Mouse (Mus musculus) lung, embryonic 14.5 days (tissue): ENCODE measurements at regions not wholly inside any gene's neighbourhood (a gene's known extent, or its start where the extent isn't known, plus 50 kb on each side); places are given as distances from the start of the nearest gene placed in this dataset.
A peak's percentile ranks its signal among the peaks of the same experiment; 100 is the strongest.

Experiments
- ATAC-seq: fragments of 200-750 bp; cut with Nextera tagmentation; 2 replicates; pipeline ENCODE4 v1.8.0; 2017; ENCODE audit warnings: mild to moderate bottlenecking, moderate TSS enrichment, moderate library complexity; ENCODE audit not compliant: insufficient read depth
- DNase-seq: peaks from one replicate; pipeline ENCODE4 v3.0.0-alpha.2; 2015
- H3K27ac ChIP-seq: fragments of 300-500 bp; sonication (generic); 2 replicates; pipeline ENCODE4 v1.5.1; 2014; ENCODE audit warnings: low read depth, mild to moderate bottlenecking, moderate library complexity
- H3K27me3 ChIP-seq: fragments of 300-500 bp; sonication (generic); 2 replicates; pipeline ENCODE4 v1.6.1; 2014; ENCODE audit warnings: low read length, control low read depth; ENCODE audit not compliant: insufficient read depth
- H3K36me3 ChIP-seq: fragments of 300-500 bp; sonication (generic); 2 replicates; pipeline ENCODE4 v1.6.1; 2014; ENCODE audit warnings: control low read depth; ENCODE audit not compliant: insufficient read depth
- H3K4me1 ChIP-seq: fragments of 300-500 bp; sonication (generic); 2 replicates; pipeline ENCODE4 v1.6.1; 2014; ENCODE audit warnings: antibody characterized with exemption, control low read depth; ENCODE audit not compliant: insufficient read depth
- H3K4me2 ChIP-seq: fragments of 300-500 bp; sonication (generic); 2 replicates; pipeline ENCODE4 v1.6.1; 2014; ENCODE audit warnings: mild to moderate bottlenecking
- H3K4me3 ChIP-seq: fragments of 300-500 bp; sonication (generic); 2 replicates; pipeline ENCODE4 v1.5.1; 2014; ENCODE audit warnings: low read depth, low read length
- H3K9ac ChIP-seq: fragments of 300-500 bp; sonication (generic); 2 replicates; pipeline ENCODE4 v1.6.1; 2014
- H3K9me3 ChIP-seq: fragments of 300-500 bp; sonication (generic); 2 replicates; pipeline ENCODE4 v1.6.1; 2016; ENCODE audit warnings: low read depth, low read length, control low read depth
- CTCF ChIP-seq: IDR thresholded peaks from 2 replicates; pipeline ENCODE4 v1.5.1; 2016; ENCODE audit warnings: antibody characterized with exemption, low read depth
- WGBS: fragments of 180-500 bp; shearing (Covaris S2); extraction: QIAGEN DNeasy Blood & Tissue Kit; methylation state at CpG from one replicate; pipeline ENCODE4 v1.1.7; 2014; 5-methylcytosine and 5-hydroxymethylcytosine counted together

- H3K9me3 ChIP-seq: no peaks in the 10 kb centered on the region
- no peaks in the 10 kb centered on the region for H3K27me3 ChIP-seq
- H3K4me1 ChIP-seq: no peaks in the 10 kb centered on the region
- no peak overlapping the region for H3K4me2 ChIP-seq
- DNase-seq (no peak), ATAC-seq (no peak)
- TF ChIP-seq CTCF: no peak
- H3K36me3 ChIP-seq: no peaks in the 10 kb centered on the region
- no peak overlapping the region for H3K9ac ChIP-seq
- WGBS: 86% methylated on average over 2 of the region's 2 CpGs
- H3K27ac ChIP-seq: no peak overlapping the region
- H3K4me3 ChIP-seq: no peak overlapping the region
Measured at GRCm38 (mm10) chr14:72942571-72942970, 106.3 kb downstream of the Cysltr2 start.

DNA sequence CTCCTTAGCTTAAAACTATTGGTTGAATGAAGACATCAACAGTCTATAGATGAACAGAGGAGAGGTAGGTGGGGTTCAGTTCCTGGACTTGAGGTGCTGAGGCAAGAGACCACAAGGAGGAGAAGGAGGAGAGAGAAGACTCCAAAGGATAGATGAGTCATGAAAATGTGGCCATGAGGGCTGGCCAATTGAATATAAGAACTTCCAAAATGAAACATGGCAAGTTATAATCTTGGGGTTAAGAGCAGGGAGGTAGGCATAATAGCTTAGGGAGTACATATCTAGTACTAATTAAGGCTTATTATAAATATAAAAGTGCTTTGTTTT is 109.9 kb downstream of the Cysltr2 start:
- Histone ChIP-seq H3K9me3 (no peaks in the 10 kb centered on the region), H3K4me3 (no peak overlapping the region), H3K4me1 (no peaks in the 10 kb centered on the region), H3K36me3 (no peaks in the 10 kb centered on the region), H3K27ac (no peak overlapping the region), H3K27me3 (no peaks in the 10 kb centered on the region), H3K4me2 (no peak overlapping the region), H3K9ac (no peak overlapping the region)
- ATAC-seq (no peak), DNase-seq (no peak)
- TF ChIP-seq CTCF: no peak

- H3K9ac ChIP-seq: no peak overlapping the region
- H3K9me3 ChIP-seq: no peaks in the 10 kb centered on the region
- no peak overlapping the region for H3K4me2 ChIP-seq
- no peaks in the 10 kb centered on the region for H3K27me3 ChIP-seq
- no peak for TF ChIP-seq CTCF
- no peak overlapping the region for H3K27ac ChIP-seq
- H3K36me3 ChIP-seq: no peaks in the 10 kb centered on the region
- no peak overlapping the region for H3K4me3 ChIP-seq
- no peak for ATAC-seq
- no peak for DNase-seq
- no peaks in the 10 kb centered on the region for H3K4me1 ChIP-seq
Measured at GRCm38 (mm10) chr14:72938382-72939066, 110.4 kb downstream of the Cysltr2 start.

- TF ChIP-seq CTCF: no peak
- Histone ChIP-seq H3K9ac (no peak overlapping the region), H3K27ac (no peak overlapping the region), H3K9me3 (no peaks in the 10 kb centered on the region), H3K4me2 (no peak overlapping the region), H3K27me3 (no peaks in the 10 kb centered on the region), H3K36me3 (no peaks in the 10 kb centered on the region), H3K4me1 (no peaks in the 10 kb centered on the region), H3K4me3 (no peak overlapping the region)
- ATAC-seq (no peak), DNase-seq (no peak)
Measured at GRCm38 (mm10) chr14:72933598-72933997, 115.3 kb downstream of the Cysltr2 start.

GRCm38 (mm10) chr14:72932296-72932695 is 116.6 kb downstream of the Cysltr2 start:
- Histone ChIP-seq H3K9me3 (no peaks in the 10 kb centered on the region), H3K4me1 (no peaks in the 10 kb centered on the region), H3K4me3 (no peak overlapping the region), H3K9ac (no peak overlapping the region), H3K4me2 (no peak overlapping the region), H3K27me3 (no peaks in the 10 kb centered on the region), H3K27ac (no peak overlapping the region), H3K36me3 (no peaks in the 10 kb centered on the region)
- no peak for TF ChIP-seq CTCF
- DNase-seq (no peak), ATAC-seq (no peak)
- 48% methylated on average over 9 of the region's 9 CpGs for WGBS

DNA sequence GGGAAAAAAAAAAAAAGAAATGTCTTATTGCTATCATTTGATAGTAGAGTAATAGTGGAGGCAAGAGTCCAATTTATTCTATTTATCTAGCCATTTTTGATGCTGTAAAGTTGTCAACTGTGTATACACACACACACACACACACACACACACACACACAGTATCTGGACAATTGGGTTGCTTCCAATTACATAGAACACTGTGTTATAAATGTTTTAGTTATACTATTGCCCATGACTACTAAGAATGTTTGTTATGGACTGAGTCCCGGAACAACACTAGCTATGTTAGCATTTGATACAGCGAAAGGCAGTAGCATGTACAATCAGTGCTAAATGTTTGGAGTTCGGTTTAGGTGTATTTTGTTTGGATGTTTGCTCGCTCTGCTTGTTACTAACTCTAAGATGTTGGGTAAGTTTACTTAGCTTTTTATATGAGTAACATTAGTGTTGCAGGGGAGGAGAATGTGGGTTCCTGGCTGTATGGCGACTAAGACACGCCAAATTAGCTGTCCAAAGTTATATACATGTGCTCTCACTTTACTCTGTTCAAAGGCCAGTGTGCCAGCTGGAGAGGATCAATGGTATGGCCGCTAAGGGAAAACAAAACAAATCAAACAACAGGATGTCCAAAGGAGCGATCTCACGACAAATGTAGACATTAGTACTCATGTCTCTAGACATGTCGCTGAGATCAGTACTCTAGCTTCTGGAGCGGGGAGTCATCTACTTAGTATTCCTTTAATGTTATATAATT is 147.6 kb downstream of the Cysltr2 start:
- H3K36me3 ChIP-seq: no peaks in the 10 kb centered on the region
- ATAC-seq (peak; percentile 77), DNase-seq (peak; percentile 55)
- no peaks in the 10 kb centered on the region for H3K9me3 ChIP-seq
- H3K4me3 ChIP-seq: no peak overlapping the region
- no peak for TF ChIP-seq CTCF
- no peak overlapping the region for H3K4me2 ChIP-seq
- 61% methylated on average over 11 of the region's 11 CpGs for WGBS
- H3K9ac ChIP-seq: no peak overlapping the region
- peak overlapping the region; percentile 36; the same call in 1 of the 2 replicates for H3K27ac ChIP-seq
- no peaks in the 10 kb centered on the region for H3K4me1 ChIP-seq
- no peaks in the 10 kb centered on the region for H3K27me3 ChIP-seq

DNA sequence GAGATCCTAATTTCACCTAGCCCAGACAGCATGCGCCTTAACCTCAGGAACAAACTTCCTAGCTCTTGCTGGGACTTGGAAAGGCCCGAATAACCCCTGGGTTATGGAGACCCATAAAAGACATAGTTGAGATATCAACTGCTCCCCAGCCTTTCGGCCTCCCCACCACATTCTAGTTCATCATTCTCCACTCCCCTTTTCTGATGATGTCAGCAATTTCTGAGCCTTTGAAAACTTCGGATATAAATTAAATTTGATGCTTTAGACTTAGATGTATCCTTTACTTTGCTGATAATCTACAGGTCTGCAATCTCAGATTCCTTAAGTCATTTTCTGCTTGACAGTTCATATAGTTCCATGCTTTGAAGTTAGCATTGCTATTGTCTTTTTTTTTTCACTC is 149.3 kb downstream of the Cysltr2 start:
- Histone ChIP-seq H3K9ac (no peak overlapping the region), H3K4me3 (no peak overlapping the region), H3K9me3 (no peaks in the 10 kb centered on the region), H3K4me1 (no peaks in the 10 kb centered on the region), H3K4me2 (no peak overlapping the region), H3K27me3 (no peaks in the 10 kb centered on the region), H3K27ac (no peak overlapping the region), H3K36me3 (no peaks in the 10 kb centered on the region)
- ATAC-seq (no peak), DNase-seq (no peak)
- TF ChIP-seq CTCF: no peak
- WGBS: 87% methylated on average over 4 of the region's 4 CpGs
